Mouse (Mus musculus) adipose tissue, adult 10 weeks (tissue): ENCODE data around the gene Alg9. TPM values are rescaled to one million over a fixed set of nuclear protein-coding genes. Genes with fewer than 3 reads are reported as not detected.

Experiments used
- polyA plus RNA-seq: library from polyadenylated mRNA; stranded (reverse); fragments of 350-450 nt; fragmentation: Illumina TruSeq; extraction: RNeasy Lipid Tissue Mini Kit (QIAGEN cat#74804); gene quantifications from one replicate; pipeline ENCODE4 v1.2.3, GENCODE M21; 2014; ENCODE audit warnings: low read depth, low replicate concordance

Gene Alg9
- 29.2 TPM for polyA plus RNA-seq

GRCm38 (mm10) chr9:50774991-50775612 lies at the start of gene Alg9, which contains the start of gene 1110032A03Rik:
TSS of gene Alg9 (plus strand) at chr9:50775019.
TSS of gene 1110032A03Rik (minus strand) at chr9:50775520.

DNA sequence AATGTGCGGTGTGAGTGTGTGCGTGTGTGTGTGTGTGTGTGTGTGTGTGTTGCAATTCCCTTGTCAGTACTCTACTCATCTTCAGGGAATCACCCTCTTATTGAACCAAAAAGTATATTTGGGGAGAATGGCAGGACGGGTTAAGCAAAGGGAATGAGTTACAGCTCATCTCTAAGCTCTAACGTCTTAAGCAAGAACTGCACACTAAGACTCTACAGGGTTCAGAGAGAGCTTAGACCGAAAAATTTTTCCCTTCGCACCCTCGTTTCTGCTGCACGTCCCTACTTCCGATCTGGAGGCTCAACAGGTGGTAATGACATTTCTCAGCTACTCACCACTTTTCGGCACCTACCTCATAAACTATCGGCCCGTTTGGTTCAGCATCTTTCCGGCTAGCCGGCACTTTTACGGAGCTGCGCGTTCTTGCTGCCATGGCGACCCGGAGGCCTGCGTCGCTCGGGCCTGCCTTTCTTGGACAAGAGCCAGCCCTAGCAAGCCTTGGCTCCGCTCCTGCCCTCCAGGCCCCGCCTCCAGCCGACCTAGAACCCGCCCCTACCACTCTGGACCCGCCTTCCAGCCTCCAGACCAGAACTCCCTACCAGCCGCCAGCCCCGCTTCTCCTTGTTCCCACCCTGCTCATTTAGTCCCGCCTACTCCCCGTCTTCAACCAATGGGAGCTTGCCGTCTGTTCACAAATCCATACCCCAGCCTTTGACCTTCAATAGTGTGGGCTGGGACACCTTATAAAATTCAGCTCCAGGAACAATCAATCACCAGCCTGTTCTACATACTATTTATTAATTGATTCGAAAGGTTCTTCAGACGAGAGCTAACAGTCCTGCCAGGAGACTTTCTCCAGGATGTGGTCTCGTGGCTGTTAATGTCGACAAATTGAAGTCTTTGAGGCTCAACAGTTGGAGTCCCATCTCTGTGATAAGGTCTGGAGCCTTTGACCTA lies 35.6 kb upstream of the Alg9 start, which contains the start of gene Dixdc1:
Gene Dixdc1, minus strand, starts transcription at position 604 of the 957 bp plus-strand sequence.

DNA sequence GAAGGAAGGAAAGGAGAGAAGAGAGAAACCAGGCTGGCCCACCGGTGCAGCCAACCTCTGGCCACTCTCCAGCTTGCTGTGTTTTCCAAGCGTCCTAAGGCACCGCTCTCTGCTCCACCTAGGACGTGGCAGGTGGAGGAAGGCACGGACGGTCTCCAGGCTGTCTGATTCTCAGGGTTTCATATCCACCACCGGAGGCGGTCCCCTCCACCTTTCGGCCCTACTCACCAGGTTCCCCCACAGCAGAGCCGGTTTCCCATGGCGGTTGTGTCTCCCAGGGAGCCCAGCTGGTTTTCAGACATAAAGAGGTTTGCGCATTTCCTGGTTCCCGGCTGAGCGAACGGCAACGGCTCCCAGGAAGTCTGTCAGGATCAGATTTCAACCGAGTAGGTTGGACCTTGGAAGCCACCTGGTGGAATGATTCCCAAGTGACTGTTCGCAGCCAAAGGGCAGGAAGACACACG lies 28.6 kb upstream of the Alg9 start, which contains the start of gene 2310030G06Rik:
Gene 2310030G06Rik, minus strand, starts transcription at position 323 of the 464 bp plus-strand sequence.

DNA sequence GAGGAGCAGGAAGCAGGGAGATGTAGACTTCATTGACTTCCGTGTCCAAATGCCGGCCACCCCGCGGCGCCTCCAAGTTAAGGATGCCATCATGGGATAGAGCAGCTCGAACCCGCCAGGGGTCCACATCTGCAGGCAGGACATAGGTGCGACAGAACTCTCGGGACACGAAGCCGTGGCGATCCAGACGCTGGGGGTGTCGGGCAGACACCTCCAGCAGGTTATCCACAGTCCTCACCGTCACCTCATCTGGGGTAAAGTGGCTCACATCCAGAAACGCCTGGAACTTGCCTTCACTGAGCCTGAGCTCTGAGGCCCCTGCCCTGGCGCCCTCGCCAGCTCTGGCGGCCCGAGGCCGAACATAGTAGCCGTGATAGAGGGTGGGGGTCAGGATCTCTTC lies 23.5 kb upstream of the Alg9 start, which contains the start of gene Cryab:
Gene Cryab, plus strand, starts transcription at position 3 of the 400 bp plus-strand sequence.

GRCm38 (mm10) chr9:50752054-50752602 lies 22.7 kb upstream of the Alg9 start, which contains the start of gene Hspb2:
TSS of gene Hspb2 (minus strand) at chr9:50752354.

GRCm38 (mm10) chr9:50768107-50769002 lies 6.5 kb upstream of the Alg9 start, which contains the start of gene Fdxacb1:
TSS of gene Fdxacb1 (plus strand) at chr9:50768236.

DNA sequence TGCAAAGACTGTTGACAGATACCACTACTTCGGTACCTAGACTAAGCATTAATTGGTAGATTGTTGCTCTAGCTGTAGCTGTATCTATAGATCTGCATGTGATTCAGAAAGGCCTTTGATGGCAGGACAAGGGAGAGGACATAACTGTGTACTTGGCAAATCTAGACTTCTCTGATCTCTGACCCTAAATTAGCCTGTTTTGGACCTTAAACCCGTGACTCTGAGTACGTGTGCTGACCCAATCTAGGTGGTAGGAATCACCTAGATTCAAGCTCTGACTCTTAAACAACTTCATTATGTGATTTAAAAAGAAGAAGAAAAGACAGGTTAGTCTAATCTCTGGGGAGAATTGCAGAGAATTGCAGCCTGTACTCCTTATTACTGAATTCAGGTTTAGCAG lies 70.3 kb downstream of the Alg9 start, which contains the start of gene Ppp2r1b:
Gene Ppp2r1b, plus strand, starts transcription at position 221 of the 400 bp plus-strand sequence.

Other genes starting within 250 kb of the Alg9 start
- 103 TPM for gene Pts, start 246.3 kb upstream of the Alg9 start, polyA plus RNA-seq
- 8.4 TPM for gene Il18, start 220.2 kb upstream of the Alg9 start, polyA plus RNA-seq
- gene Bco2, start 219.8 kb upstream of the Alg9 start, polyA plus RNA-seq = 1.3 TPM
- gene Tex12, start 213.7 kb upstream of the Alg9 start, polyA plus RNA-seq = not detected
- 177 TPM for gene Sdhd, start 171.2 kb upstream of the Alg9 start, polyA plus RNA-seq
- gene Timm8b, start 171.1 kb upstream of the Alg9 start, polyA plus RNA-seq = 241 TPM
- gene Pih1d2, start 157.7 kb upstream of the Alg9 start, polyA plus RNA-seq = 6.5 TPM
- 16.4 TPM for gene Nkapd1, start 157.6 kb upstream of the Alg9 start, polyA plus RNA-seq
- 58.6 TPM for gene Dlat, start 115.2 kb upstream of the Alg9 start, polyA plus RNA-seq
- gene Dixdc1, start 35.5 kb upstream of the Alg9 start, polyA plus RNA-seq = 3.1 TPM
- gene 2310030G06Rik, start 28.5 kb upstream of the Alg9 start, polyA plus RNA-seq = 22.5 TPM
- gene Cryab, start 23.7 kb upstream of the Alg9 start, polyA plus RNA-seq = 80.6 TPM
- gene Hspb2, start 22.7 kb upstream of the Alg9 start, polyA plus RNA-seq = 7.4 TPM
- 6.6 TPM for gene Fdxacb1, start 6.8 kb upstream of the Alg9 start, polyA plus RNA-seq
- 114 TPM for gene 1110032A03Rik, start 501 bp downstream of the Alg9 start, polyA plus RNA-seq
- 71.4 TPM for gene Ppp2r1b, start 70.3 kb downstream of the Alg9 start, polyA plus RNA-seq
- gene Sik2, start 234.1 kb downstream of the Alg9 start, polyA plus RNA-seq = 91.3 TPM